Mouse (Mus musculus) spleen, adult 18-20 months (tissue): Measurements from ENCODE around the gene Uvrag.
A peak's percentile ranks its signal among the peaks of the same experiment; 100 is the strongest.

ENCODE experiments used
- DNase-seq, 2 experiments: peaks; one replicate each; pipeline ENCODE4 v3.0.0; 2022; ENCODE audit warnings: mixed read lengths in 2 of 2

Uvrag gene

GRCm38 (mm10) chr7:98874411-98874951 lies 266.5 kb downstream of the Uvrag start:
- DNase-seq: no peak

GRCm38 (mm10) chr7:98873316-98873715 lies 267.6 kb downstream of the Uvrag start:
- no peak for DNase-seq

GRCm38 (mm10) chr7:98871882-98872281 lies 269.1 kb downstream of the Uvrag start:
- DNase-seq: no peak

GRCm38 (mm10) chr7:98870791-98871190 lies 270.1 kb downstream of the Uvrag start:
- DNase-seq: no peak

- peak in 1 of 2 experiments; percentile 18 for DNase-seq
Measured at GRCm38 (mm10) chr7:98869070-98869469, 271.9 kb downstream of the Uvrag start.

- no peak for DNase-seq
Measured at GRCm38 (mm10) chr7:98867794-98868150, 273.2 kb downstream of the Uvrag start.

GRCm38 (mm10) chr7:98867053-98867793 lies 273.7 kb downstream of the Uvrag start:
- DNase-seq: no peak

- no peak for DNase-seq
Measured at GRCm38 (mm10) chr7:98863969-98864718, 276.8 kb downstream of the Uvrag start.

GRCm38 (mm10) chr7:98862994-98863393 lies 277.9 kb downstream of the Uvrag start:
- no peak for DNase-seq

- DNase-seq: no peak
Measured at GRCm38 (mm10) chr7:98861002-98861401, 279.9 kb downstream of the Uvrag start.

- DNase-seq: no peak
Measured at GRCm38 (mm10) chr7:98857094-98857493, 283.8 kb downstream of the Uvrag start.

- DNase-seq: no peak
Measured at GRCm38 (mm10) chr7:98856128-98856527, 284.8 kb downstream of the Uvrag start.

- no peak for DNase-seq
Measured at GRCm38 (mm10) chr7:98855388-98855787, 285.6 kb downstream of the Uvrag start.

GRCm38 (mm10) chr7:98853806-98854205 lies 287.1 kb downstream of the Uvrag start:
- DNase-seq: no peak

GRCm38 (mm10) chr7:98852950-98853650 lies 287.8 kb downstream of the Uvrag start:
- DNase-seq: no peak

- DNase-seq: no peak
Measured at GRCm38 (mm10) chr7:98851220-98851619, 289.7 kb downstream of the Uvrag start.

- DNase-seq: no peak
Measured at GRCm38 (mm10) chr7:98850388-98850787, 290.6 kb downstream of the Uvrag start.

- DNase-seq: no peak
Measured at GRCm38 (mm10) chr7:98848899-98849640, 291.9 kb downstream of the Uvrag start.

- no peak for DNase-seq
Measured at GRCm38 (mm10) chr7:98843649-98844048, 297.3 kb downstream of the Uvrag start.

- DNase-seq: no peak
Measured at GRCm38 (mm10) chr7:98842997-98843396, 297.9 kb downstream of the Uvrag start.

- DNase-seq: no peak
Measured at GRCm38 (mm10) chr7:98841802-98842201, 299.1 kb downstream of the Uvrag start.

- DNase-seq: no peak
Measured at GRCm38 (mm10) chr7:98840771-98841170, 300.2 kb downstream of the Uvrag start.

GRCm38 (mm10) chr7:98839312-98839711 lies 301.6 kb downstream of the Uvrag start:
- DNase-seq: no peak
